Mouse (Mus musculus): ENCODE measurements around the gene G430095P16Rik. TPM values are rescaled to one million over a fixed set of nuclear protein-coding genes. Genes with fewer than 3 reads are reported as not detected.

Gene G430095P16Rik
- polyA plus RNA-seq, 1 experiment from 2014 or later, result 2.5 TPM

GRCm38 (mm10) chr8:84723571-84723900 lies 729 bp downstream of the G430095P16Rik start:
- Histone ChIP-seq H3K9me3 (replicated peaks; ENCODE audit: low read length) (no peaks in the 10 kb centered on the region), H3K4me1 (replicated peaks; ENCODE audit: insufficient read depth, low read length) (peaks cover 26% of the 10 kb centered on the region), H3K36me3 (ENCODE audit: insufficient read depth, low read length) (no peaks in the 10 kb centered on the region), H3K27me3 (ENCODE audit: insufficient read depth, low read length) (no peaks in the 10 kb centered on the region), H3K27ac (peak overlapping the region; percentile 65), H3K9ac (ENCODE audit: low read depth, low read length) (no peak overlapping the region), H3K4me3 (replicated peaks; ENCODE audit: low read depth, low read length) (no peak overlapping the region), H3K4me2 (ENCODE audit: low read length) (no peak overlapping the region)
- ATAC-seq (replicated peaks; ENCODE audit: low FRiP score, low read depth), result no peak
- WGBS, result 22% methylated on average over 7 of the region's 7 CpGs
- no peak for TF ChIP-seq CTCF (IDR thresholded peaks at IDR 0.05; ENCODE audit: low read depth)
- no peak for DNase-seq (ENCODE audit: low spot score)

GRCm38 (mm10) chr8:84724683-84725082 lies 1.9 kb downstream of the G430095P16Rik start:
- no peak for TF ChIP-seq CTCF (IDR thresholded peaks at IDR 0.05; ENCODE audit: low read depth)
- Histone ChIP-seq H3K9ac (ENCODE audit: low read depth, low read length) (no peak overlapping the region), H3K4me1 (replicated peaks; ENCODE audit: insufficient read depth, low read length) (peaks cover 26% of the 10 kb centered on the region), H3K4me2 (ENCODE audit: low read length) (no peak overlapping the region), H3K4me3 (replicated peaks; ENCODE audit: low read depth, low read length) (no peak overlapping the region), H3K36me3 (ENCODE audit: insufficient read depth, low read length) (no peaks in the 10 kb centered on the region), H3K27me3 (ENCODE audit: insufficient read depth, low read length) (no peaks in the 10 kb centered on the region), H3K9me3 (replicated peaks; ENCODE audit: low read length) (no peaks in the 10 kb centered on the region), H3K27ac (no peak overlapping the region)
- no peak for ATAC-seq (replicated peaks; ENCODE audit: low FRiP score, low read depth)
- WGBS, result 58% methylated on average over 9 of the region's 9 CpGs
- no peak for DNase-seq (ENCODE audit: low spot score)

- Histone ChIP-seq H3K4me1 (replicated peaks; ENCODE audit: insufficient read depth, low read length) (peaks cover 29% of the 10 kb centered on the region), H3K9me3 (replicated peaks; ENCODE audit: low read length) (no peaks in the 10 kb centered on the region), H3K4me2 (ENCODE audit: low read length) (no peak overlapping the region), H3K27ac (0 out of 2 replicates have a peak overlapping the region, but pooled peaks have one; percentile 51), H3K27me3 (ENCODE audit: insufficient read depth, low read length) (no peaks in the 10 kb centered on the region), H3K36me3 (ENCODE audit: insufficient read depth, low read length) (no peaks in the 10 kb centered on the region), H3K9ac (ENCODE audit: low read depth, low read length) (no peak overlapping the region), H3K4me3 (replicated peaks; ENCODE audit: low read depth, low read length) (no peak overlapping the region)
- ATAC-seq (replicated peaks; ENCODE audit: low FRiP score, low read depth), result no peak
- WGBS, result 49% methylated on average over 10 of the region's 10 CpGs
- no peak for DNase-seq (ENCODE audit: low spot score)
- TF ChIP-seq CTCF (IDR thresholded peaks at IDR 0.05; ENCODE audit: low read depth), result no peak
These were observed 2.6 kb downstream of the G430095P16Rik start for GRCm38 (mm10) chr8:84725246-84725940.

- Histone ChIP-seq H3K4me2 (ENCODE audit: low read length) (no peak overlapping the region), H3K36me3 (ENCODE audit: insufficient read depth, low read length) (no peaks in the 10 kb centered on the region), H3K9ac (ENCODE audit: low read depth, low read length) (no peak overlapping the region), H3K27me3 (ENCODE audit: insufficient read depth, low read length) (no peaks in the 10 kb centered on the region), H3K9me3 (replicated peaks; ENCODE audit: low read length) (no peaks in the 10 kb centered on the region), H3K27ac (0 out of 2 replicates have a peak overlapping the region, but pooled peaks have one; percentile 51), H3K4me3 (replicated peaks; ENCODE audit: low read depth, low read length) (no peak overlapping the region), H3K4me1 (replicated peaks; ENCODE audit: insufficient read depth, low read length) (peaks cover 34% of the 10 kb centered on the region)
- TF ChIP-seq CTCF (IDR thresholded peaks at IDR 0.05; ENCODE audit: low read depth), result peak; percentile 64
- DNase-seq (ENCODE audit: low spot score), result peak; percentile 67
- WGBS, result 19% methylated on average over 3 of the region's 3 CpGs
- no peak for ATAC-seq (replicated peaks; ENCODE audit: low FRiP score, low read depth)
These were observed 3.1 kb downstream of the G430095P16Rik start for GRCm38 (mm10) chr8:84725941-84726259.

- H3K4me1 ChIP-seq (replicated peaks; ENCODE audit: insufficient read depth, low read length), result peaks cover 43% of the 10 kb centered on the region
- ATAC-seq (replicated peaks; ENCODE audit: low FRiP score, low read depth) (no peak), DNase-seq (ENCODE audit: low spot score) (no peak)
- 62% methylated on average over 3 of the region's 3 CpGs for WGBS
- H3K27ac ChIP-seq, result no peak overlapping the region
- H3K4me2 ChIP-seq (ENCODE audit: low read length), result no peak overlapping the region
- no peak for TF ChIP-seq CTCF (IDR thresholded peaks at IDR 0.05; ENCODE audit: low read depth)
- no peaks in the 10 kb centered on the region for H3K9me3 ChIP-seq (replicated peaks; ENCODE audit: low read length)
- no peaks in the 10 kb centered on the region for H3K36me3 ChIP-seq (ENCODE audit: insufficient read depth, low read length)
- H3K27me3 ChIP-seq (ENCODE audit: insufficient read depth, low read length), result no peaks in the 10 kb centered on the region
- H3K4me3 ChIP-seq (replicated peaks; ENCODE audit: low read depth, low read length), result no peak overlapping the region
- H3K9ac ChIP-seq (ENCODE audit: low read depth, low read length), result no peak overlapping the region
These were observed 5.7 kb downstream of the G430095P16Rik start for GRCm38 (mm10) chr8:84728474-84728873.

- DNase-seq (ENCODE audit: low spot score) (no peak), ATAC-seq (replicated peaks; ENCODE audit: low FRiP score, low read depth) (no peak)
- peaks cover 32% of the 10 kb centered on the region for H3K4me1 ChIP-seq (replicated peaks; ENCODE audit: insufficient read depth, low read length)
- TF ChIP-seq CTCF (IDR thresholded peaks at IDR 0.05; ENCODE audit: low read depth), result no peak
- WGBS, result 89% methylated on average over 16 of the region's 16 CpGs
- no peak overlapping the region for H3K4me3 ChIP-seq (replicated peaks; ENCODE audit: low read depth, low read length)
- H3K27ac ChIP-seq, result no peak overlapping the region
- no peaks in the 10 kb centered on the region for H3K27me3 ChIP-seq (ENCODE audit: insufficient read depth, low read length)
- no peak overlapping the region for H3K9ac ChIP-seq (ENCODE audit: low read depth, low read length)
- no peaks in the 10 kb centered on the region for H3K9me3 ChIP-seq (replicated peaks; ENCODE audit: low read length)
- H3K36me3 ChIP-seq (ENCODE audit: insufficient read depth, low read length), result no peaks in the 10 kb centered on the region
- no peak overlapping the region for H3K4me2 ChIP-seq (ENCODE audit: low read length)
These were observed 7.1 kb downstream of the G430095P16Rik start for GRCm38 (mm10) chr8:84729921-84730362.
